Mouse (Mus musculus): Measurements from ENCODE around the gene Lrrc8a. TPM values are rescaled to one million over a fixed set of nuclear protein-coding genes. Genes with fewer than 3 reads are reported as not detected.

Lrrc8a gene
- polyA plus RNA-seq, 1 experiment from 2014 or later: 51.9 TPM

DNA sequence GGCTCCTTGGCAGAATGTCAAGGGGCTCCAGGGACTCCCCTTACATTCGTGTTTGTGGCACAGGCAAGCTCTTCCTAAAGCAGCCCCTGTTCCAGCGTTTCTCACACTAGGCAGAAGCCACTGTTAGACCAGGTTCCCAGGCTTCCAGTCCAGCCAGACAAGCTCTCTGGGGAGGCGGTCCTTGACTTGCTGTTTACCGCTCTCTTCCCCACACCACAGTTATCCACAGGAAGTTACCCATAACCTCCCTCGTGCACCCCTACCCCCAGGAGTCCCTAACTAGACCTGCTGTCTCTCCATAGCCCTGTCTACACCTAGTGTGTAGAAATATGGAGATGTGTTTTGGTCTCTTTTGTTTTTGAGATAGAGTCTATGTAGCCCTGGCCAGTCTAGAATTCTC lies 16.3 kb downstream of the Lrrc8a start:
- peaks cover 7% of the 10 kb centered on the region; the same call in 1 of the 2 replicates for H3K4me1 ChIP-seq (ENCODE audit: control insufficient read depth, insufficient read depth, low read length)
- 85% methylated on average over 5 of the region's 5 CpGs for WGBS
- H3K36me3 ChIP-seq (ENCODE audit: control insufficient read depth, insufficient read depth, low read length): peaks cover 50% of the 10 kb centered on the region

DNA sequence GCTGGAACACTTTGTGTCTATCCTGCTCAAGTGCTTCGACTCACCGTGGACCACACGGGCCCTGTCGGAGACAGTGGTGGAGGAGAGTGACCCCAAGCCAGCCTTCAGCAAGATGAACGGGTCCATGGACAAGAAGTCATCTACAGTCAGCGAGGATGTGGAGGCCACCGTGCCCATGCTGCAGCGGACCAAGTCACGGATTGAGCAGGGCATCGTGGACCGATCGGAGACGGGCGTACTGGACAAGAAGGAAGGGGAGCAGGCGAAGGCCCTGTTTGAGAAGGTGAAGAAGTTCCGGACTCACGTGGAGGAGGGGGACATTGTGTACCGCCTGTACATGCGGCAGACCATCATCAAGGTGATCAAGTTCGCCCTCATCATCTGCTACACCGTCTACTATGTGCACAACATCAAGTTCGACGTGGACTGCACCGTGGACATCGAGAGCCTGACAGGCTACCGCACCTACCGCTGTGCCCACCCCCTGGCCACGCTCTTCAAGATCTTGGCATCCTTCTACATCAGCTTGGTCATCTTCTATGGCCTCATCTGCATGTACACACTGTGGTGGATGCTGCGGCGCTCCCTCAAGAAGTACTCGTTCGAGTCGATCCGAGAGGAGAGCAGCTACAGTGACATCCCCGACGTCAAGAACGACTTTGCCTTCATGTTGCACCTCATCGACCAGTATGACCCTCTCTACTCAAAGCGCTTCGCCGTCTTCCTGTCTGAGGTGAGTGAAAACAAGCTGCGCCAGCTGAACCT lies 18.3 kb downstream of the Lrrc8a start:
- no peak overlapping the region for H3K27ac ChIP-seq (ENCODE audit: low read length)
- H3K27me3 ChIP-seq (ENCODE audit: control insufficient read depth, insufficient read depth, low read length): no peaks in the 10 kb centered on the region
- no peak overlapping the region for H3K9ac ChIP-seq (replicated peaks; ENCODE audit: low read depth, low read length)
- WGBS: 96% methylated on average over 42 of the region's 42 CpGs
- H3K4me1 ChIP-seq (ENCODE audit: control insufficient read depth, insufficient read depth, low read length): peaks cover 7% of the 10 kb centered on the region; the same call in 1 of the 2 replicates
- no peaks in the 10 kb centered on the region for H3K9me3 ChIP-seq (ENCODE audit: control insufficient read depth, low read depth, low read length)
- H3K4me3 ChIP-seq (ENCODE audit: low read depth, low read length): no peak overlapping the region
- H3K4me2 ChIP-seq (replicated peaks; ENCODE audit: low read depth, low read length): no peak overlapping the region
- no peak for ATAC-seq (ENCODE audit: insufficient number of reproducible peaks, insufficient read depth, low FRiP score, low read depth)
- peaks cover 59% of the 10 kb centered on the region for H3K36me3 ChIP-seq (ENCODE audit: control insufficient read depth, insufficient read depth, low read length)

More for the DNA sequence above, 16.3 kb downstream of the Lrrc8a start:
- Histone ChIP-seq H3K9ac (replicated peaks; ENCODE audit: low read depth, low read length) (no peak overlapping the region), H3K4me3 (ENCODE audit: low read depth, low read length) (no peak overlapping the region), H3K27me3 (ENCODE audit: control insufficient read depth, insufficient read depth, low read length) (no peaks in the 10 kb centered on the region), H3K27ac (ENCODE audit: low read length) (no peak overlapping the region), H3K4me2 (replicated peaks; ENCODE audit: low read depth, low read length) (no peak overlapping the region), H3K9me3 (ENCODE audit: control insufficient read depth, low read depth, low read length) (no peaks in the 10 kb centered on the region)
- no peak for ATAC-seq (ENCODE audit: insufficient number of reproducible peaks, insufficient read depth, low FRiP score, low read depth)

DNA sequence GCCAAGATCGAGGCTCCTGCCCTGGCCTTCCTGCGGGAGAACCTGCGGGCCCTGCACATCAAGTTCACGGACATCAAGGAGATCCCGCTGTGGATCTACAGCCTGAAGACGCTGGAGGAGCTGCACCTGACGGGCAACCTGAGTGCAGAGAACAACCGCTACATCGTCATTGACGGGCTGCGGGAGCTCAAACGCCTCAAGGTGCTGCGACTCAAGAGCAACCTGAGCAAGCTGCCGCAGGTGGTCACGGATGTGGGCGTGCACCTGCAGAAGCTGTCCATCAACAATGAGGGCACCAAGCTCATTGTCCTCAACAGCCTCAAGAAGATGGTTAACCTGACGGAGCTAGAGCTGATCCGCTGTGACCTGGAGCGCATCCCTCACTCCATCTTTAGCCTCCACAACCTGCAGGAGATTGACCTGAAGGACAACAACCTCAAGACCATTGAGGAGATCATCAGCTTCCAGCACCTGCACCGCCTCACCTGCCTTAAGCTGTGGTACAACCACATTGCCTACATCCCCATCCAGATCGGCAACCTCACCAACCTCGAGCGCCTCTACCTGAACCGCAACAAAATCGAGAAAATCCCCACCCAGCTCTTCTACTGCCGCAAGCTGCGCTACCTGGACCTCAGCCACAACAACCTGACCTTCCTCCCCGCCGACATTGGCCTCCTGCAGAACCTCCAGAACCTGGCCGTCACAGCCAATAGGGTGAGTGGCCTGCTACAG lies 19.3 kb downstream of the Lrrc8a start:
- Histone ChIP-seq H3K27me3 (ENCODE audit: control insufficient read depth, insufficient read depth, low read length) (no peaks in the 10 kb centered on the region), H3K4me3 (ENCODE audit: low read depth, low read length) (no peak overlapping the region), H3K4me2 (replicated peaks; ENCODE audit: low read depth, low read length) (no peak overlapping the region), H3K36me3 (ENCODE audit: control insufficient read depth, insufficient read depth, low read length) (peaks cover 68% of the 10 kb centered on the region), H3K27ac (ENCODE audit: low read length) (no peak overlapping the region), H3K9me3 (ENCODE audit: control insufficient read depth, low read depth, low read length) (no peaks in the 10 kb centered on the region), H3K9ac (replicated peaks; ENCODE audit: low read depth, low read length) (no peak overlapping the region), H3K4me1 (ENCODE audit: control insufficient read depth, insufficient read depth, low read length) (peaks cover 5% of the 10 kb centered on the region; the same call in 1 of the 2 replicates)
- no peak for ATAC-seq (ENCODE audit: insufficient number of reproducible peaks, insufficient read depth, low FRiP score, low read depth)
- WGBS: 94% methylated on average over 30 of the region's 30 CpGs

DNA sequence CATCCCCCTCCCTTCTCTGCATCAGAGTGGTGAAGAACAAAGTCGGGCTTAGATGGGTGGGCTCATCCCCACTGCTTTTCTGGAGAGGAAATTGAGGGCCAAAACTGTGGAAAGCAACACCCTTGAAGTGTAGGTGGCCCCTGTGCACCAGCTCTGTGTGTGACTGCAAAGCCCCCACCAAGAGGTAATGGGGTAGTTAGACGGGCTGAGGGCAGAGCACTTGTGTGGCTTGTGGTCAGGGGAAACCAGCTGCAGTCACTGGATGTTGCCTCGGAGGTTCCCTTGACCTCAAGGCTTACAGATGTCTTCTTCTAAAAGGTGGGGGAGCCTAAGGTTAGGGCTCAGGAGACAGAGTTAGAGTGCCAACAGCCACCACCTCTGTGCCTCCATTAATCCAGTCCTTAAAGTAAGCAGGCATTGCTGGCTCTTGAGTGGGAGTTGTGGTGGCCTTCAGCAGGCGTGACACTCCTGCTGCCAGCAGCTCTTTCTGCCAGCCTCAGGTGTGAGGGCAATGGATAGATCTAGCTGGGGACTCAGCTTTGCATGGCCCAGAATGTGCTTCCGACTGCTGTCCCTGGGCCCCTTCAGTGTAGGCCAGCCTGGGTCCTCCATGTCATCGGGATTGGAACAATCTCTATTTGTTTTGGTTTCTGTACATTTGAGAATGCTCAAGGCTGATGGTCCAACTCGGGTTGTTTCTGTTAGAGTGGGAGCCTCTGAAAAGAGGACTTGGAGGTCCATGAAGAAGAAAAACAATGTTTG lies 20.4 kb downstream of the Lrrc8a start:
- Histone ChIP-seq H3K9ac (replicated peaks; ENCODE audit: low read depth, low read length) (no peak overlapping the region), H3K4me3 (ENCODE audit: low read depth, low read length) (no peak overlapping the region), H3K27me3 (ENCODE audit: control insufficient read depth, insufficient read depth, low read length) (no peaks in the 10 kb centered on the region), H3K4me1 (ENCODE audit: control insufficient read depth, insufficient read depth, low read length) (peaks cover under 1% of the 10 kb centered on the region; the same call in 1 of the 2 replicates), H3K4me2 (replicated peaks; ENCODE audit: low read depth, low read length) (no peak overlapping the region), H3K27ac (ENCODE audit: low read length) (no peak overlapping the region), H3K36me3 (ENCODE audit: control insufficient read depth, insufficient read depth, low read length) (peaks cover 75% of the 10 kb centered on the region), H3K9me3 (ENCODE audit: control insufficient read depth, low read depth, low read length) (no peaks in the 10 kb centered on the region)
- WGBS: 81% methylated on average over 7 of the region's 7 CpGs
- ATAC-seq (ENCODE audit: insufficient number of reproducible peaks, insufficient read depth, low FRiP score, low read depth): no peak

DNA sequence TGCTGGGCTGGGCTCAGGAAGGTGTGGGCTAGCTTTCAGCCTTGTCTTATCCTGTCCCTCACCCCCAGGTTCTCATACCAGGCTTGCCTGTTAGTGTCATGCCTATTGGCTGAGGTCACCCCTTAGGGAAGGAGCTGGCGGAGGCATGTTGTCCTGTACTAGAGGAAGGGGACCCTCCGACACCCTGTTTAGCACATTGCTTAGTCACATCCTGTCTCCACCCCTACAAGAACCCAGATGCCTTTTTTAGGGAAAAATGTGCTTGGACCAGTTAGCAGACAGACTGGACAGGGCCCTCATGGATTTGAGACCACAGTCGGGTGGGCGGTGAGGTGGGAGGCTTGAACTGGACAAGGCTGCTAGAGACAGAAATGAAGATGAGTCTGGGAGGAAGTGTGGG lies 21.1 kb downstream of the Lrrc8a start:
- 86% methylated on average over 4 of the region's 4 CpGs for WGBS
- H3K27ac ChIP-seq (ENCODE audit: low read length): no peak overlapping the region
- no peak overlapping the region for H3K4me2 ChIP-seq (replicated peaks; ENCODE audit: low read depth, low read length)

DNA sequence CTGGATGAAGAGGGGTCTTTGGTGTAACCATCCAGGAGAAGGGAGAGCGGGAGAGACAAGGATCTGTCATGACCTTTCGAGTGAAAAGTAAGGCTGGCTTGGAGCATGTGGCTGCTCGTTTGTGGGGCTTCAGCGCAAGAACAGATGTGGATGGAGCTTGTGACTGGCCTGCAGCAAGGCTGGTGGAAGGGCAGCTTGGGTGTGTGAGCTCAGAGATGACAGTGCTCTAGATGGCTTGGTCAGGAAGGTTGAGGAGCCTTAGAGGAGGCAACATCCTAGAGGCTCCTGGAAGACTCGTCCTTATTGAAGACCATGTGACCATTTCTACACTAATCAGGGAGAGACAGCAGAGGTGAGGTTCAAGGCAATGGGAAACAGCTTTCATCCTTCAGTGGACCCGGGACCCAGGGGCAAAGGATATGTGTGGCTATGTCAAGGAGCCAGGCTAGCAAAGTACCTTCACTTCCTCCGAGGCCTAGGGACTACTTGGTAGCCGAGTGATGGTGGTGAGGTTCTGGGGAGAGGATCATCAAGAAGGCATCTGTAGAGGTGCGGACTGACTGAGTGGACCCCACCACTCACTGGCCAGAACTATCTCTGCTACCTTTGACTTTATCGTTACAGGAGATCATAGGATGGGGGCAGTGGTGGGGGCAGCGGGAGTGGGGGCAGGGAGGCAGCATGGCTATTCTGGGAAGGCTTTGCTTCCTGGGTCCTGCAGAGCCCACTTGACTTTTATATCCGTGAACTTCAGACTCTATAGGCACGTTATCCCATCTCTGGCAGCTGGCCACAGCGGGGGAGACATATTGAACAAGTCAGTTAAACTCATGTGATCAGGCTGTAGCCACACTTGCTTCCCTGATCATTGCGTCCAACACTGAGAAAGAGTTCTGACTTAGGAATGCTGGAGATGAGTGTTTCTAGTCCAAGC lies 21.9 kb downstream of the Lrrc8a start:
- 87% methylated on average over 15 of the region's 15 CpGs for WGBS
- no peak overlapping the region for H3K4me2 ChIP-seq (replicated peaks; ENCODE audit: low read depth, low read length)
- no peaks in the 10 kb centered on the region for H3K27me3 ChIP-seq (ENCODE audit: control insufficient read depth, insufficient read depth, low read length)
- H3K4me3 ChIP-seq (ENCODE audit: low read depth, low read length): no peak overlapping the region
- peaks cover 4% of the 10 kb centered on the region; the same call in 1 of the 2 replicates for H3K4me1 ChIP-seq (ENCODE audit: control insufficient read depth, insufficient read depth, low read length)
- no peak for ATAC-seq (ENCODE audit: insufficient number of reproducible peaks, insufficient read depth, low FRiP score, low read depth)
- no peak overlapping the region for H3K27ac ChIP-seq (ENCODE audit: low read length)
- H3K9ac ChIP-seq (replicated peaks; ENCODE audit: low read depth, low read length): no peak overlapping the region
- H3K9me3 ChIP-seq (ENCODE audit: control insufficient read depth, low read depth, low read length): no peaks in the 10 kb centered on the region
- peaks cover 88% of the 10 kb centered on the region for H3K36me3 ChIP-seq (ENCODE audit: control insufficient read depth, insufficient read depth, low read length)

More for the DNA sequence above, 21.1 kb downstream of the Lrrc8a start:
- no peak overlapping the region for H3K4me3 ChIP-seq (ENCODE audit: low read depth, low read length)
- peaks cover 4% of the 10 kb centered on the region; the same call in 1 of the 2 replicates for H3K4me1 ChIP-seq (ENCODE audit: control insufficient read depth, insufficient read depth, low read length)
- H3K9ac ChIP-seq (replicated peaks; ENCODE audit: low read depth, low read length): no peak overlapping the region
- peaks cover 82% of the 10 kb centered on the region for H3K36me3 ChIP-seq (ENCODE audit: control insufficient read depth, insufficient read depth, low read length)
- H3K9me3 ChIP-seq (ENCODE audit: control insufficient read depth, low read depth, low read length): no peaks in the 10 kb centered on the region
- ATAC-seq (ENCODE audit: insufficient number of reproducible peaks, insufficient read depth, low FRiP score, low read depth): no peak
- no peaks in the 10 kb centered on the region for H3K27me3 ChIP-seq (ENCODE audit: control insufficient read depth, insufficient read depth, low read length)

DNA sequence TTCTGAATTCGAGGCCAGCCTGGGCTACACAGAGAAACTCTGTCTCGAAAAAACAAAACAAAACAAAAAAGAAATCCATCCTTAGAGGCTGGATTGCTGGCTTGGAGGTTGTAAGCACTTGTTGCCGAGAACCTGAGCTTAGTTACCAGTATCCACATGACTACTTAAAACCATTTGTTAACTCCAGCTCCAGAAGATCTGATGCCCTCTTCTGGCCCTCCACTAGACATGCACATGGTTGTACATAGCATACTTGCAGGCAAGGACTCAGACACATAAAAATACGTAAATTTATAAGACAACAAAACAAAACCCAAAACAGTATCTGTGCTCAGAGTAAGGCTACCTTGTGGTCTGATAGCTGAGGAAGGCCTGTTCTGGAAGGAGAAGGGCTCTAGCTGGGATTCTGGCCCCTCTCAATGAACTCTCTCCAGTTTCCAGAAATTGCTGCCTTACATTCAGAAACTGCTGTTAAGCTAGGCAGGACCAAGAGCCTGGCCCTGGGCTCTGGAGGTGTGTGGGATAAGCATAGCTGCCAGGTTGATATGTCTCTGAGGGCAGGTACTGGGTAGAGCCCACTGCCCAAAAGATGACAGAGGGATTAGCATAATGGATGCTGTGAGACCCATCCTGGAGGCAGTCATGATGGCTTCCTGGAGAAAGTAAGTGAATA lies 23.7 kb downstream of the Lrrc8a start:
- no peak for ATAC-seq (ENCODE audit: insufficient number of reproducible peaks, insufficient read depth, low FRiP score, low read depth)
- H3K27ac ChIP-seq (ENCODE audit: low read length): no peak overlapping the region
- no peak overlapping the region for H3K4me2 ChIP-seq (replicated peaks; ENCODE audit: low read depth, low read length)
- H3K4me3 ChIP-seq (ENCODE audit: low read depth, low read length): no peak overlapping the region
- no peaks in the 10 kb centered on the region for H3K9me3 ChIP-seq (ENCODE audit: control insufficient read depth, low read depth, low read length)
- 87% methylated on average over 4 of the region's 4 CpGs for WGBS
- H3K4me1 ChIP-seq (ENCODE audit: control insufficient read depth, insufficient read depth, low read length): peaks cover 21% of the 10 kb centered on the region
- H3K27me3 ChIP-seq (ENCODE audit: control insufficient read depth, insufficient read depth, low read length): no peaks in the 10 kb centered on the region
- no peak overlapping the region for H3K9ac ChIP-seq (replicated peaks; ENCODE audit: low read depth, low read length)
- H3K36me3 ChIP-seq (ENCODE audit: control insufficient read depth, insufficient read depth, low read length): peaks cover 71% of the 10 kb centered on the region
